Mouse (Mus musculus) midbrain, embryonic 11.5 days (tissue): ENCODE measurements around the gene Plod1. TPM values are rescaled to one million over a fixed set of nuclear protein-coding genes. Genes with fewer than 3 reads are reported as not detected.

ENCODE experiments used
- ATAC-seq: fragments of 200-750 bp; cut with Nextera tagmentation; 2 replicates; pipeline ENCODE4 v1.8.0; 2017; ENCODE audit warnings: moderate TSS enrichment, moderate library complexity; ENCODE audit not compliant: low FRiP score
- DNase-seq: peaks from one replicate; pipeline ENCODE4 v3.0.0; 2015; ENCODE audit warnings: low spot score; ENCODE audit errors: missing footprints
- H3K27ac ChIP-seq: fragments of 300-500 bp; sonication (generic); 2 replicates; pipeline ENCODE4 v1.5.1; 2014; ENCODE audit warnings: low read depth, low read length
- H3K27me3 ChIP-seq: fragments of 300-500 bp; sonication (generic); 2 replicates; pipeline ENCODE4 v1.6.1; 2014; ENCODE audit warnings: mild to moderate bottlenecking, low read length, moderate library complexity, mixed read lengths; ENCODE audit not compliant: control insufficient read depth, insufficient read depth
- H3K36me3 ChIP-seq: fragments of 300-500 bp; sonication (generic); 2 replicates; pipeline ENCODE4 v1.6.1; 2014; ENCODE audit warnings: mild to moderate bottlenecking, low read length, moderate library complexity, mixed read lengths; ENCODE audit not compliant: control insufficient read depth, insufficient read depth
- H3K4me1 ChIP-seq: fragments of 300-500 bp; sonication (generic); 2 replicates; pipeline ENCODE4 v1.6.1; 2014; ENCODE audit warnings: low read length; ENCODE audit not compliant: control insufficient read depth, insufficient read depth
- H3K4me2 ChIP-seq: fragments of 300-500 bp; sonication (generic); 2 replicates; pipeline ENCODE4 v1.6.1; 2014; ENCODE audit warnings: mild to moderate bottlenecking, moderate library complexity
- H3K4me3 ChIP-seq: fragments of 300-500 bp; sonication (generic); 2 replicates; pipeline ENCODE4 v1.5.1; 2014; ENCODE audit warnings: low read depth, low read length
- H3K9ac ChIP-seq: fragments of 300-500 bp; sonication (generic); 2 replicates; pipeline ENCODE4 v1.6.1; 2014; ENCODE audit warnings: low read length
- H3K9me3 ChIP-seq: fragments of 300-500 bp; sonication (generic); 2 replicates; pipeline ENCODE4 v1.6.1; 2016; ENCODE audit warnings: low read length; ENCODE audit not compliant: control insufficient read depth
- WGBS: fragments of 180-500 bp; shearing (Covaris S2); extraction: QIAGEN DNeasy Blood & Tissue Kit; methylation state at CpG from one replicate; pipeline ENCODE4 v1.1.7; 2014; 5-methylcytosine and 5-hydroxymethylcytosine counted together
- polyA plus RNA-seq: library from polyadenylated mRNA; unstranded; fragments of >200 nt; fragmentation: Nextera tagmentation; extraction: Ambion mirVana; gene quantifications from 2 replicates; pipeline ENCODE4 v1.2.1, GENCODE M21; 2014

Plod1 gene
- polyA plus RNA-seq, 1 experiment from 2014 or later, result 24.2 TPM

DNA sequence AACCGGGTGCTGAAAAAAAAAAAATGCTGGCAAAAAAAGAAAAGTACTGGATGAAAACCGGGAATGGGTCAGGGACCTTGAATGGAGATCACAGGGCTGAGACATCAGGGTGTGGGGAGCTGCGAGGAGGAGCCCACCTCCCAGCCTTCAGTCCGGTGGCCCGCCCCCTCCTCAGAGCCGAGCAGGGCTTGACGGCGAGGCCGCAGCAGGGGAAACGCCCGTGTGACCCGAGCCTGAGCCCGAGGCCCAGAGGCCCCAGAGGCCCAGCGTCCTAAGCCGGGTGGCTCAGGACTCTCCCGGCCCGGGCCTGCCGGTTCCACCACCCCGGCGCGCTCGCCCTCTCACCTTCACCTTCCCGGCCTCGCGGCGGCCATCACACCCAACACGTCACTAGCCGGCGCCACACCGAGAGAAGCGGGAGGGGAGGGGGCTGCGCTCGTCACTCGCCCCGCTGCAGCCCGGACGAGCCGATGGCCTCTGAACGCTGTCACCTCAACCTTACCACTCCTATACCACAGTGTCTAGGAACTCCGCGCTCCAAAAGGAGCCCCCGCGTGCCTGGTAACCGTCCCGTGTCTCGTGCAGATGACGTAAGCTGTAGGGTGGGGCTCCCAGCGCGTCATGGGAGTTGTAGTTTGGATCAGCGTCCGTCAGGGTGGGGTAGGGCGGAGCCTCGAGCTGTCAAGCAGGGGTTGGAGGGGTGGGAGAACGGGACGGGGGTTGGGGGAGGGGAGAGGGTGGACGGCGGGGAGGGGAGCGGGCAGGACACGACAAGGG, 32.1 kb downstream of the Plod1 start, which contains the start of gene Mfn2:
Gene Mfn2 (minus strand): TSS at position 392 of the 777 bp plus-strand sequence.
- peaks cover 8% of the 10 kb centered on the region for H3K4me1 ChIP-seq
- peak; percentile 96 for ATAC-seq
- H3K4me3 ChIP-seq, result peak within 1 kb of the TSS; percentile 93
- H3K9me3 ChIP-seq, result no peaks in the 10 kb centered on the region
- DNase-seq, result peak; percentile 99
- peaks cover 6% of the 10 kb centered on the region; the same call in 1 of the 2 replicates for H3K36me3 ChIP-seq
- peak within 1 kb of the TSS; percentile 84 for H3K9ac ChIP-seq
- H3K27ac ChIP-seq, result peak within 1 kb of the TSS; percentile 58
- peak within 1 kb of the TSS; percentile 74 for H3K4me2 ChIP-seq
- H3K27me3 ChIP-seq, result no peaks in the 10 kb centered on the region
- under 1% methylated on average over 57 of the region's 59 CpGs for WGBS

DNA sequence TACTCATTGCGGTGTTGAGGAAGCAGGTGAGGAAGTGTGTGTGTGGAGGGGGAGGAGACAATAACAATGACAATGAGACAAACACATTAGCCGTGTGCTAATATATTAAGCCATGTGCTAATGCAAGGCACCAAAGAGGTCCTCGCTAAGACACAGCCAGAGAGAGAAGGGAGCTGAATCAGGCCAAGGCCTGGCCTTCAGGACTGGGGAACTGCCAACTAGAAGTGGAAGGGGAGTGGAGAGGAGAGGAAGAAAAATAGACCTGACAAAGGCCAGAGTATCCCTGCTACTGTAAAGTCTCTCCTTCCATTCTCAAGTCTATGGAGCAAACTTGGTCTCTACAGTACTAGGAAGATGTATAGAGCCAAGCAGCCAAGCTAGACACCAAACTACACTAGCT, 33.0 kb downstream of the Plod1 start:
- H3K27me3 ChIP-seq, result no peaks in the 10 kb centered on the region
- H3K36me3 ChIP-seq, result peaks cover 6% of the 10 kb centered on the region; the same call in 1 of the 2 replicates
- DNase-seq (no peak), ATAC-seq (no peak)
- H3K4me2 ChIP-seq, result peak overlapping the region; percentile 74
- H3K27ac ChIP-seq, result no peak overlapping the region
- H3K4me3 ChIP-seq, result peak overlapping the region; percentile 93
- H3K4me1 ChIP-seq, result peaks cover 8% of the 10 kb centered on the region
- no peaks in the 10 kb centered on the region for H3K9me3 ChIP-seq
- peak overlapping the region; percentile 84; the same call in 1 of the 2 replicates for H3K9ac ChIP-seq
- WGBS, result 88% methylated on average over 3 of the region's 3 CpGs

DNA sequence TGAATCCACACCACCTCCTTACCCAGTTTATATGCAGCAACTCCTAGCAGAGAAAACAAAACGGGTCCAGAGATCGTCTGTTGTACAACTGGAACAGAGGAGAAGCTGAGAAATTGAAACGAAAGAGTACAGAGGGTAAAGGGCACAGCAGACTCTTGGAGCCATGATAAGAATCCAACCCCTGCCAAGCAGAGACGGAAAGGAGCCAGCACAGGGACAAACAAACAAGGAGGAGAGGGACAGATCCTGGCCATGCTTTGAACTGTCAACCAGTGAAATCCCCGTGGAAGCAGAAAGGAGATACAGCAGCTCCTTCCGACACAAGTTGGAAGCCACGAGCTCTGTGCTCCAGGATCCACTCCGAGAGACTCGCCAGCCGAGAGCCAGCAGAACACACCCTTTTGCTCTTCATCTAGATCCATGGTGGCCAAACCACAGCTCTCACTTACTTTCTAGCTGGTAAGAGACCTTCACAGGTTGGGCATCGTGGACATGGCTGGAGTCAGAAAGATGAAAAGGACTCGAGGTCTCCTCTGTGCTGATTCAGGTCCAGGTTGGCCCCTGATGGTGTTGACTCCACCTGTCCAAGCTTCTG, 33.6 kb downstream of the Plod1 start:
- Histone ChIP-seq H3K27me3 (no peaks in the 10 kb centered on the region), H3K4me2 (no peak overlapping the region), H3K36me3 (peaks cover 6% of the 10 kb centered on the region; the same call in 1 of the 2 replicates), H3K4me1 (peaks cover 8% of the 10 kb centered on the region), H3K27ac (no peak overlapping the region), H3K9ac (no peak overlapping the region), H3K4me3 (no peak overlapping the region), H3K9me3 (no peaks in the 10 kb centered on the region)
- ATAC-seq (no peak), DNase-seq (no peak)
- WGBS, result 93% methylated on average over 12 of the region's 12 CpGs

DNA sequence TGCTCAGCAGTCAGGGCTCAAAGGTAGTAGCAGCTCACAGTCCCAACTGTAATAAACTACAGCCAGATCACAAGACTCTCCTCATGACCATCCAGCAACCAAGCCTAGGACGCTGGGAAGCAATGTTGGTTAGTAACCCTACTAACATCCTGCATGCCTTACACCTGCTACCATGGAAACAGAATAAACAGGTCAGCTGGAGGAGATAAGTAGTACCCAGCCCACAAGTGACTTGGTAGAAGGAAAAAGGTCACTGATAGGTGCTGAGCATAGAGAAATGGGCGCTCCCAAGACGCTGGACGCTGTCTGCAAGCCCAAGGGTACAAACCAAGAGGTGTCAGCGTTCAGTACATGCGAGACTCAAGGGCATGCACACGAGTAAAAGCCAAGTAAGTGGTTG, 36.1 kb downstream of the Plod1 start:
- 94% methylated on average over 7 of the region's 7 CpGs for WGBS
- Histone ChIP-seq H3K9me3 (no peaks in the 10 kb centered on the region), H3K27me3 (no peaks in the 10 kb centered on the region), H3K9ac (no peak overlapping the region), H3K27ac (no peak overlapping the region), H3K36me3 (peaks cover 13% of the 10 kb centered on the region), H3K4me1 (peaks cover 8% of the 10 kb centered on the region), H3K4me3 (no peak overlapping the region), H3K4me2 (no peak overlapping the region)
- no peak for ATAC-seq
- no peak for DNase-seq

DNA sequence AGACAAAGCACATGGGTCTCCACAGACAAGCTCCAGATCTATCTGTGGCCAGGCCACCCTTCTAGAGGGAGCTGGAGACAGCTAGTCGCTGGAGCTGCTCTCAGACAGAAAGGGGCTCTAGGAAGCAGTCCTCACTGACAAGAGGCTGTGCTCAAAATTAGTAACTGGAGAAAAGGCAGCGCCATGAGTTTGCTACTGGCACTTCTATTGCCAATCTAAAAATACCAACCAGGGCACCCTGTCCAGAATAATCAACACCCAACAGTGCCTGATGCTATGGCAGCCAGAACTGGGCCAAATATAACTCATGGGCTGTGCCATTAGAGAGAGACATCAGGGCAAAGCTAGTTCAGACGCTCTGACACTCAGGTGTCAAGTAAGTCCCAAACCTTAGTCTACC, 39.2 kb downstream of the Plod1 start:
- WGBS, result 90% methylated on average over 3 of the region's 3 CpGs
- no peak overlapping the region for H3K27ac ChIP-seq
- H3K4me3 ChIP-seq, result no peak overlapping the region
- no peak overlapping the region for H3K4me2 ChIP-seq
- no peaks in the 10 kb centered on the region for H3K4me1 ChIP-seq
- DNase-seq, result no peak
- H3K36me3 ChIP-seq, result peaks cover 13% of the 10 kb centered on the region
- no peak for ATAC-seq
- H3K9me3 ChIP-seq, result no peaks in the 10 kb centered on the region
- H3K9ac ChIP-seq, result no peak overlapping the region
- no peaks in the 10 kb centered on the region for H3K27me3 ChIP-seq

DNA sequence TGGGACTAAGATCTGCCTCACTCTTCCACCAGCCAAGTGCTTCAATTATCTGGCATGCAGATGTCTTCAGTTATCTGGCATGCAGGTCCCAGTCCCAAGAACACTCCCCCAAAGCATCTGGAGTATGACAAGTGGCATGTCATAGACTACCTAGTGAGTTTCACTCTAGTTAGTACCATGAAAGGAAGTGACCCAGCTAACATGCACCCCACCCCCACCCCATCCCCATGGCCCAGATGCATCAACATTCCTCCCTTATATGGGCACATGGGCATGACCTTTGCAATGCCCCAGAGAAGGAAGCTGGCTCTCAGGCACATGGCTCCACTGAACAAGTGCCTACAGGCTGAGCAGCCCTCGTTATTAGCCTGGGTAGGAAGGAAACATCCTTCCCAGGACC, 40.2 kb downstream of the Plod1 start:
- Histone ChIP-seq H3K4me2 (no peak overlapping the region), H3K9ac (no peak overlapping the region), H3K27me3 (no peaks in the 10 kb centered on the region), H3K36me3 (peaks cover 17% of the 10 kb centered on the region), H3K4me1 (no peaks in the 10 kb centered on the region), H3K4me3 (no peak overlapping the region), H3K9me3 (no peaks in the 10 kb centered on the region), H3K27ac (no peak overlapping the region)
- no peak for ATAC-seq
- no peak for DNase-seq
- WGBS, result 77% methylated on average over 1 of the region's 1 CpGs

DNA sequence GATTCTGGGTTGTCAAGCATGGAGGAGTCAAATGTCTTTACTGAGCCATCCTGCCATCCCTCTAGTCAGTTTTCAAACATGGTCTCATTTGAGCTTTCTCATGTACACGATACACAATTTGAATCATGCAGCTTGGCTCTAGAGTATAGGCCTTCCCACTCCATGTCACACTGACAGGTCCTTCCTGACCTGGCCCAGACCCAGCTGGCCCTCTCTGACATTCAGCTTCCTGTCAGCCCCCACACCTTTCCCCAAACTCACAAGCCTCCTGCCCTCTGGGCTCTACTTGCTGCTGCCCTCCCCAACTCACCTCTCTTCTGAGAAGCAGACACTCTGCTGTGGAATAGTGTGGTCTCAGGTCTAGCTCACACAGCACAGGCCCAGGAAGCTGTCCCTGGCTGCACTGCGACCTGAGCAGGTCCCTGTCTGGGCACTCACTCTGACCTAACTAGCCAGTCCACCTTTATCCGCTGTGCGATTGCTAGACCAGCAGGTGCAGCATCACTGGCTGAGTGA, 40.7 kb downstream of the Plod1 start:
- no peak overlapping the region for H3K9ac ChIP-seq
- no peaks in the 10 kb centered on the region for H3K9me3 ChIP-seq
- H3K4me3 ChIP-seq, result no peak overlapping the region
- peaks cover 17% of the 10 kb centered on the region for H3K36me3 ChIP-seq
- H3K4me2 ChIP-seq, result no peak overlapping the region
- H3K27me3 ChIP-seq, result no peaks in the 10 kb centered on the region
- DNase-seq (no peak), ATAC-seq (no peak)
- no peaks in the 10 kb centered on the region for H3K4me1 ChIP-seq
- H3K27ac ChIP-seq, result no peak overlapping the region
- WGBS, result 92% methylated on average over 4 of the region's 4 CpGs

DNA sequence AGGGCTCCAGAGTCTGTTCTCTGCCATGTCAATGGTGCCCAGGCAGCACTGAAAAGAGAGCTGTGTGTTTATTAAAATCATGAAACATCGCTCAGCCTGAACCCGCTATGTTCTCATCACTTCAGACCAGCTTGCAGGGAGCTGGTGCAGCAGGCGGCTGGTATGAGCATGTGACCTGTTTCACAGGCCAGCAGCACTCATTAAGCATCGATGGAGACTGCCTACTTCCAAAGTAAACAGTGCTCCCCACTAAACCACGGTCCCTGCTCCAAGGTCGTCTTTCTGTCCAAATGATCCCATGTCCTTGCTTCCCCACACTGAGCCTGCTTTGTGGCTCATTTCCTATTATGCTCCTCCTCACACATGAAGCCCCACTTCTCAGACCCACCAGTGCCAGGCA, 46.2 kb downstream of the Plod1 start:
- Histone ChIP-seq H3K4me1 (no peaks in the 10 kb centered on the region), H3K27me3 (no peaks in the 10 kb centered on the region), H3K4me3 (no peak overlapping the region), H3K4me2 (no peak overlapping the region), H3K36me3 (peaks cover 15% of the 10 kb centered on the region), H3K27ac (no peak overlapping the region), H3K9ac (no peak overlapping the region), H3K9me3 (no peaks in the 10 kb centered on the region)
- 95% methylated on average over 6 of the region's 6 CpGs for WGBS
- ATAC-seq, result no peak
- DNase-seq, result no peak

DNA sequence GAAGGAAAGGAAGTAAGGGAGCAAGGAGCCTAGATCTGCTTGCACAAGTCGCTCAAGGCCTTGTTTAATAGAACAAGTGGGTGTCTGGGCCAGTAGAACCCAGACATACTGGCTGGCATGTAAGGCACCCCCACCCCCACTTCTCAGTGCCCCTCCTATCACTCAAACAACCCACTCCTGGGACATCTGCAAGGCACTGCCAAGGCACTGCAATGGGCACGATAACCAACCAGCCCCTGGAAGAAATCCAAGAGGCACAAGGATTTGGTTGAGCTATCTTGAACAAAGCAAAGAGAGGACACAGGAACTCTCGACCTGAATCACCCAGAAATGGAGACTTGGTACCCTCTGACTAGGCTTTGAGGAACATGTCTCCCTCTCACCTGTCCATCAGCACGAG, 48.3 kb downstream of the Plod1 start:
- no peak for ATAC-seq
- DNase-seq, result no peak
- Histone ChIP-seq H3K4me1 (no peaks in the 10 kb centered on the region), H3K9me3 (no peaks in the 10 kb centered on the region), H3K36me3 (peaks cover 18% of the 10 kb centered on the region), H3K27ac (no peak overlapping the region), H3K4me2 (no peak overlapping the region), H3K9ac (no peak overlapping the region), H3K27me3 (no peaks in the 10 kb centered on the region), H3K4me3 (no peak overlapping the region)
- WGBS, result 89% methylated on average over 4 of the region's 4 CpGs
